Mouse (Mus musculus) inflammation-experienced regulatory T-cells, adult 6 months (primary cell): ENCODE measurements around the gene Otx1. TPM values are rescaled to one million over a fixed set of nuclear protein-coding genes. Genes with fewer than 3 reads are reported as not detected.

Experiments
- ATAC-seq: one replicate; pipeline ENCODE4 v1.8.0; 2017
- polyA plus RNA-seq, 3 experiments: library from polyadenylated mRNA; unstranded; fragments of 100-300 nt; shearing (Covaris generic); gene quantifications; one replicate each; pipeline ENCODE4 v1.2.1; 2017

The Otx1 gene
- not detected for polyA plus RNA-seq

DNA sequence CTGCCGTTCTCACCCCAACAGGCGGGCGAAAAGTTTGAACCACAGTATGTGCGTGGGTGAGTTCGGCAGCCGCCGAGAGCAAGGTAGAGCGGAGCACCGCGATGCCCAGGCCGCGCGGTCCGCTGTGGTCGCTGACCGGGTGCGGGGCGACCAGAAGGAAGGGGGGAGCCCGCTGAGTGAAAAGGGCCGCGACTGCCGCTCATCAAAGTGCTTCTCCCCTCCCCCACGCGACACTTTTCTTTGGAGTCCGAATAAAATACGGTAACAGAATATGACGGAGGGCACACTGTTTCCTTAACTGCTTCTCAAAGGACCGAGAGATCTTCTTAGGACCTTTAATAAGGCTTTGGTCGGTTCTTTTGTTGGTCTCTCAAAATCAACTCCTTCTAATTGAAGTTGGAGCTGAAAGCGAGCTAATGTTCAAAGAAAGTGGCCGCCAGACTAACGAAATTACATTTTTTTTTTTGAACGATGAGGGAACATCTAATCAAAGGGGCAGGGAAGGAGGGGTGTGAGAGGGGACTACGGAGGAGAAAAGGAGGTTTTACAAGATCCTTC, at the start of gene Otx1:
Gene Otx1, minus strand, starts transcription at position 115 of the 558 bp plus-strand sequence.
- ATAC-seq: no peak

DNA sequence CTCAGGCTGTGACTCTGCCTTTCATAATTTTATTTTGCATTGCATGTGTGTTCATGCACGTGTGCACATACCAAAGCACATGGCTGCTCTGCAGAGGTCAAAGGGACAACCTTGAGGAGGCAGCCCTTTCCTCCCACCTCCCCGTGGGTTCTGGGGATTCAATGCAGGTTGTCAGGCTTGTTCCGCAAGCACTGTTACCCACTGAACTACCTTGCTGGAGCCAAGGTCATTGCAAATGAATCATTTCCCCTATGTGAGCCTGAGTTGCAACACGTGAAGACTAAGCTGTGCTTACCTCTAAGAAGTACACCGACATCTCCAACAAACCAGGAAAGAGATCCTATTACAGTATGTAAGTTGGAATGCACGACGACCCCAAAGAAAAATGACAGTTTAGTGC, 48.2 kb upstream of the Otx1 start:
- no peak for ATAC-seq

DNA sequence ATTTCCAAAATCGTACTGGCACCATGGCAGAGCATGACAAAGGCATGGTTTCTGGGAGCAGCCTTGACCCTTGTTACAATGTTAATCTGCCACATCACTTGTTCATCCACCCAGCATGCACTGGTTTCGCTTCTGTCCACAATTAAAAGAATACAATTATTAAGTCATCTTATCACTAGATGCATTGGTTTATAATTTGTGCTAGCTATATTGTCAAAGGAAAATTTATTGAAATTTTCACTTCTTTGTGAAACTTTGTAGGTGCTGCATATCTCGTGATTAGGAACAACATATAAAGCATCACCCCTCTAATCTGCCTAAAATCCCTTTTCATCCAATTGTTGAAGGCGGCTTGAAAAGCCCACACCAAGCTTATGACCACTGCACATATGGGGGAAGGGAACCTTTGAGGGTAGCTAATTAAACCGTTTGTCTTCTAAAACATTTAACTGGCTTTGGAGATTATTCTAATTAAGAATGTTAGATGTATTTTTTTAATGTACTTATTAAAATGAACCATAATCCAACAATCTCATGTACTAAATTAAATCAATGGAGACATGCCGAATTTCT, 37.2 kb upstream of the Otx1 start:
- no peak for ATAC-seq

DNA sequence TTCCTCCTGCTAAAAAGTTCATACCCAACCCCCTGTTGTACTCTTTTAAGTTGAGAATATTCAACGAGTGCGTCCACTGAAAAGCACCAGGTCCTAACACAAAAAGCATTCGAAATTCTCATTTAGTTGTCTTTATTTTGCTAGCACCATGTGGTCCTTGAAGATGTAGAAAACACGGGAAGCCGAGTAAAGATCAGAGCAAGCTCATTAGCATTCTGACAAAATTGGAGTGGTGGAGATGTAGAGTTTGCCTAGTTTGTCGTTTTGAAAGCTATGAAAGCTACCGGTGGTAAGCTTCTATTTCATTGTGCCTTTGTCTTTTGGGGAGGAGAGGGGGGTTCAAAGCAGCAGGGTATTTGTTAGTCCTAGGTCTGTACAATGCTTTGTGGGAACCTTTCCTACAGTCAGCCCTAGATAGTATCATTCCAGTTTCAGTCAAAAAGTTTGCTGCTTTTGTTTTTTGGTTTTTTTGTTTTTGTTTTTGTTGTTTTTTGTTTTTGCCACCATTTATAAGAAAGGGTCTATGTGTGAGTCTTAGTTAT, 31.9 kb upstream of the Otx1 start:
- ATAC-seq: no peak

DNA sequence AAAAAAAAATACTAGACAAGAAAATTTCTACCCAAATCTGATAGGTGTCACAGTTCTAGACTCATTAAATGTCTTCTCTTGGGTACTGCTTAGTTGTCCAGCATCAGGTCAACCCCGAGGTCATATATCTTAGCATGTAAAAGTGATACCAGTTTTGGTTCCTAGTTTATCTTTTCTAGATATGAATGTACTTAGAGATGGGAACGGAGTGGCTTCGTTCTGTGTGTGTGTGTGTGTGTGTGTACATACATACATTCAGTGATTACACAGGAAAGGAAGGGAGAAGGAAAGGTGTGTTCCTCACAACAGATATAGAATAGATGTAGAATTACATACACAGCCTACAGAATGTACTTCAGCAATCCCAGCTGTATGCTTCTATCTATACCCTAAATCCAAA, 30.9 kb upstream of the Otx1 start:
- no peak for ATAC-seq

DNA sequence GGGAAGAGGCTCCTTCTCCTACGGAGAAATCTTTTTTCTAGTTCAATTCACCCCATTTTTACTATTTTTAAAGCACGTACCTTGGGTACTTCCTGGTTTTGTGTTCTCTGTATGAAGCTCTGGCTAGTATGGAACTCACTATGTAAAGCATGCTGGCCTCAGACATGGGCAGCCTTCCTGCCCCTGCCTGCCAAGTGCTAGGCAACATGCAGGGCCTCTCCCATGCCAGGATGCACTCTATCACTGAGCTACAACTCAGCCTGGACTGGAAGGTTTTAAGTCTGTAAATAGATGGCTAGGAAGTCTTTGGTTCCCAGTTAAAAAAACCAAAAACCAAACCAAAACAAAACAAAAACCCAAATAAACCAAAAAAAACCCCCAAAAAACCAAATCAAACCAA, 17.9 kb upstream of the Otx1 start:
- no peak for ATAC-seq

DNA sequence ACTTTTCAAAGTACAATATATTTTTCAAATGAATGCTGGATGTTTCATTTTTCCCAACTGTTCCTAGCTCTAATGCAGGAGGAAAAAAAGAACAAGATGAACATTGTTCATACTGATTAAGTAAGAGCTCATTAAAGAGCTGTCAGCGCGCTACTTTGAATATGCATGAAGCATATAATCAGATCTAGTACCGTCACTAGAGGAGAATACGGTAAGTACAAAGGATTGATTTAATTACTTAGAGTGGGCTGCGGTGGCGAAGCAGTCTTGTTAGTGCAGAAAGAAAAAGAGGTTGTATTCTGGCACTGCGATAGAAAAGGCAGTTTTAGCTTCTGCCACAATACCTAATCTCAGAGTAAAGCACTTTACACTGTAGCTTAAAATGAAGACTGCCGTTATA, 14.7 kb upstream of the Otx1 start:
- ATAC-seq: no peak

DNA sequence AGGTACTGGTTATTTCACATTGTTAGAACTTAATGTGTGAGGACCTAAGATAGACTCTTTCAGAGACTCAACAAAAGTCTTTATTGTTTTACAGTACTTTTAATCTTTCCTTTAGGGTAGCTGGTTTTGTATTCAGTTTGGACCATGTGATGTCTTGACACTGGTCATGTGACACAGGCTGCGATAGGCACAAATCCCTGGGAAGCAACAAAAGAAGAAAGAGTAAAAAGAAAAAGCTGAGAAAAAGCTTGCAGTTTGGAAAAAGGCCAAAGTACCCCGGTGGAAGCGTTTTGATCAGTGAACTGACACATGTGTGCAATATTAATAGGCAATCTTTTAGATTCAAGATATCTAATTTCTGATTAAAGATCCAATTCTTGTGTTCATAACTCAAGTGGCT, 13.6 kb upstream of the Otx1 start:
- ATAC-seq: no peak

DNA sequence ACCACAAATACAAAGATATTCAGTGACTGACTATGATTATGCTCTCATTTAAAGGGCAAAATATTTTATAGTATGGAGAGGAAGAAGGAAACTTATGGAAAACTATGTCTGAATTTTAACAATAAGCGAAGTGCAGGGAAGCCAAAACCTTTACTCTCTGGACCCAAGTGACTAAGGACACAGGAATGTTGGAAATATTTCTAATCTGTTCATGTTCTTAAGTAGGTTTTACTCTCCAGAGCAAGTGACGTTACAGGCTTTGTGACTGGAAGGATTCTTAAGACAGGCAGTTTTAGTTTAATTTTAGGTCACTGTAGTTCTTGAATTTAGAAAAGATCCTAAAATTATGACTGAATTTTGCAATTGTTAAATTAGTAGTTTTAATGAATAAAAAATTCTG, 6.1 kb upstream of the Otx1 start:
- no peak for ATAC-seq

DNA sequence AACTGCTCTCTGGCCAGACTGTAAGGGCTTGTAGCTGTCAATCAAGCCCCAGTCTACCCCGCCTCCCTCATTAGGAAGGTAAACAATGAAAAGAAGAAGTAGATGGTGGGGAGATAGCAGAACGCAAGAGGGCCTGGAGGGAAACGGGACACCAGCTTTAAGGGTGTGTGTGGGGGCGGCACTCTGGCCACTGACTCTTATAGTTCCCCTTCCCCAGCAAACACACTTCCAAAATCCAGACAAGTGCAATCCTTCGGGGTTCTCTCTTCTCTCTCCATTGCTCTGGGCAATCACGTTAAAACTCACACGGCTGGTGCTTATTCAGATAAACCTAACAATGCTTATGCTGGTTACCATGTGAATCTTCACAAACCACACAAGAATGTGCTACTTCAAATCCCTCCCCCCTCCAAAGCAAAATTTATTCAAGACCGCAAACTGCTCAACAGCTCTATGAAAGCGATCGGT, 5.5 kb upstream of the Otx1 start:
- no peak for ATAC-seq

DNA sequence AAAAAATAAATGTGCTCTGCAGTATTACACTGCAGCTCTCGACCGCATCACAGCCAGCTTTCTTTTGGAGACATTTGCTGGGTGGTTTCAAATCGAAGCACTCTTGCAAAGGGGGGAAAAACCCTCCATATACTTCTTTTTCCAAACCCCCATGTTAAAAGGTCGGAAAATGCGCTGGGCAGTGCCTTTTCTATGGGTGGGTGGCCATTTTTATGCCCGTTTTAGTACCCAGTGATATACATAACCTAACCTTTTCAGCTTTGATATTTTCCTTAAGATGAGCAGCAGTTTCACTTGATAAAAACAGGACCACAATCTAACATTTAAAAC, 5.0 kb upstream of the Otx1 start:
- ATAC-seq: no peak

DNA sequence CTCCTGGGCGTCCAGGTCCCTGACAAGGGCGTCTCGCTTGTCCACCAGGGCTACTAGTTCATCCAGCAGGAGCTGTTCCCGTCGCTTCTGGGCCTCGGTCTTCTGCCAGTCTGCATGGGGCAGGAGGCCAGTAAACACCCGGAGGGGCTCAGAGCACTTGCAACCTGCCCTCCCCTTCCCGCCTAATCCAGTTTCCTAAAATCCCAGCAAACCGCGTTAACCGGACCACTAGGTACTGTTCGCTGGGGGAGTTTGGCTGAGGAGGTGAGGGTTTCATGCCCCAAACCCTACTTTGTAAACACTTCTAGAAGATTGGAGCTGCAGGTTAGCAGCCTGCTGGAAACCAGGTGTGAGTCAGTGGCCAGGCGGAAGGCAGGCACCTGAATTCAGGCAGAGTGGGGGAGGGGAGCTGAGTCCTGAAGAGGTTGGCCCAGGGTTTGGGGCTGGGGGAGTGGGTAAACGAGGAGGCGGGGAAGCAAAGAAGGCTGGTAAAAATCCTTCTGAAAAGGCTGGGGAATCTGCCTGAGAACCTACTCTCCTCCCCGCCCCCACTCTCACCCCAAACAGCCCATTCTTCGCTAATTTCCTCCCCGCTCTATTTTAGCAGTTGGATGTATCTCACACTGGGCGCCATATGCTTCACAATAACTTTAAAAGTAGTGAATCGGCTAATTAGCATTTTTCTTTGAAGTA, 4.5 kb upstream of the Otx1 start:
- no peak for ATAC-seq

DNA sequence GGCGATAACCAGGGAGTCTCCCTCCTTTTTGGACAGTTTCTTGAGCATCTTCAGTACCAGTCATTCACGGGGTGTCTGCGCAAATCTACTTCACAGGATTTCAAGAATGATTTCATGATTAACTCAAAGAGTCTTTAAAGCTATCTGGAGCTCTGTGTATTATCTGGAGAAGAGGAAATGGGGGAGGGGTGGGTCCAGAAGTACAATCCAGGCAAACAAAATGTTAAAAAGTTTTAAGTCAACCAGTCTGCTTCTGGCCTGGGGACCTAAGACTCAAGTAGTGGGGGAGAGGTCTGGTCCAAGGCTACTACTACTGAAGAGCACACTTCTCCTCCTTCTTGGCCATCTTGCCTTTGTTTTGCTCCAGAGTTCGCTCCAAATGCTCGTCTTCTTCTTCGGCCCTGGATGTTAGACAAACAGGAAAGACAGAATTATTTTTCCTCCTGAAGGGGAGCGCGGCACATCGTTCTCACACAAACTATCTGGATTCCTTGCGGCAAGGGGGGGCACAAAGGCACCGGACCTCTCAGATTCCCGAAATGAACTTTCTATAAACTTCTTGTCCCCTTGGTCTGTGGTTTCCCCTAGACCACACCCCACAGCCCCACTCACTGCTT, 3.9 kb upstream of the Otx1 start:
- no peak for ATAC-seq

DNA sequence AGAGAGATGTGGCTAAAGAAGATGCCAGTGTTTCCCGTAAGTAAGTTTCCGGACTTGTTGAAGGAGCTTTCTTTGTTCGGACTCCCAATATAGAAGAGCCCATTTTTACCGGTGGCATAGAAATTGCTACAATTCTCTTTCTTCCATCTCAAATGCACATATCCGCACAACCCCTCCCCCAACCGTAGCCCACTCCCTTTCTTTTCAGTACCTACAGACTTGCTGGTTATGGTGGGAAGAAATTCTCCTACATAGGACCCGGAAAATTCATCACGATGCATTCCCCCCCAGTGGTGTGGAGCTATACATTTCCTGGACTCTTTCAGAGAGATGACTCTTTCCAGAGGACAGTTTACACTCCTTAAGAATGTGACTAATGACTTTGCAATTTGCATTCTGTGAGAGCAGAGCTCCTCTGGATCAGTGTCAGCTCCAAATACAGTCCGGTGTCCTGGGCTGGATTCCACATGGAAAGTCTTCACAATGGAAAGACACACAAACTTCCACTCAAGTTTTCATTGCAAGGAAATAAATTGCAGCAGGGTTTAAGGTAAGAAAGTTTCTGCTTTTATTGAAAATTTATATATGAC, 2.7 kb upstream of the Otx1 start:
- ATAC-seq: no peak

DNA sequence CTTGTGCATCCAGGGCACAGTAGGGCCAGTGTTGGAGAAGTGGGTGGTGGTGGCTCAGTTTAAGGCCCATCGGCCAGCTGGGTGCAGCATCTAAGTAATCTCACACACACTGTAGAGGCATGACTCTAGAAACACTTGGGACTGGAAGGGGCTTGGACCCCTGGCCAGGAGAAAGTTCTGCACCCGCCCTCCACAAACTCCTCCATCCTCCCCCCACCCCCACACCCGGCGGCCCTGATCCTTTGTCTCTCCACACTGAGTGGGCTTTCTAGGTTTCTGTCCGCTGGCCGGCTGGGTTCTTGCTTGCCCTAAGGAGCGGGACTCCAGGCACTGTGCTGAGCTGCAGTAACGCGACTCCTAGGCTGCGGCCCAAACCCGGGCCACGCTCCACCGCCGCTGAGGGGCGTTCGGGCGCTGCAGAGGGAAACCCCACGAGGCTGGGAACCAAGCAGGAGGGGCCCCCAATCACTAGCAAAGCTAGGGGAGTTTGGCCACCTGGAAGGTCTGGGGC, 1.7 kb upstream of the Otx1 start:
- no peak for ATAC-seq

DNA sequence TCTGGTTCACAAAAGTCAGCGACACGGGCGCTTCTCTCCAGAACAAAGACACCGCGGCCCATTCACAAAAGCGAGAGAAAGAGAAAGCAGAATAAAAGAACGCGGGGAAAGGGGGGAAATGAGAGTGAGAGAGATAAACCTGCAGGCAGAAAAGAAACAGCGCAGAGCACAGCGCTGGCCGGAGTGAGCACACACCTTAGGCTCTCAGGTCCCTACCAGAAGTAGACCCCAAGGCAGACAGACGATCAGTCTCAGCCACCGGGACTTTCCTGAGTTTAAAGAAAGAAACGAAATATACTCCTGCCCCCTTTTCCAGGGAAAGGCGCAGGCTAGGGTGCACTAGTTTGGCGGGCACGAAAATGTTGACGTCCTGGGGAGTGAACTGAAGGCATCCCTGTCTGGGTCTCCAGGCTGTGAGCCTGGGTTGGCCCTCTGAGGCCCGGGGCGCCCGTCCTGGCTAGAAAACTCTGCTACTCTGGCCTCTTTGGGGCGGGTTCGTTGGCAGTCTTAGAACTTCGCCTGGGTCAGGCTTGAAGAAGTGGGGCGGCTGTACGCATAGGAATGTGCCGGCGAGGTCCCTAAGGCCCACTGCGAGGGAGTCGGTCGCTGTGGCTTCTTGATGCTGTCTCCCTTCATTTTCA, 764 bp upstream of the Otx1 start:
- ATAC-seq: no peak

DNA sequence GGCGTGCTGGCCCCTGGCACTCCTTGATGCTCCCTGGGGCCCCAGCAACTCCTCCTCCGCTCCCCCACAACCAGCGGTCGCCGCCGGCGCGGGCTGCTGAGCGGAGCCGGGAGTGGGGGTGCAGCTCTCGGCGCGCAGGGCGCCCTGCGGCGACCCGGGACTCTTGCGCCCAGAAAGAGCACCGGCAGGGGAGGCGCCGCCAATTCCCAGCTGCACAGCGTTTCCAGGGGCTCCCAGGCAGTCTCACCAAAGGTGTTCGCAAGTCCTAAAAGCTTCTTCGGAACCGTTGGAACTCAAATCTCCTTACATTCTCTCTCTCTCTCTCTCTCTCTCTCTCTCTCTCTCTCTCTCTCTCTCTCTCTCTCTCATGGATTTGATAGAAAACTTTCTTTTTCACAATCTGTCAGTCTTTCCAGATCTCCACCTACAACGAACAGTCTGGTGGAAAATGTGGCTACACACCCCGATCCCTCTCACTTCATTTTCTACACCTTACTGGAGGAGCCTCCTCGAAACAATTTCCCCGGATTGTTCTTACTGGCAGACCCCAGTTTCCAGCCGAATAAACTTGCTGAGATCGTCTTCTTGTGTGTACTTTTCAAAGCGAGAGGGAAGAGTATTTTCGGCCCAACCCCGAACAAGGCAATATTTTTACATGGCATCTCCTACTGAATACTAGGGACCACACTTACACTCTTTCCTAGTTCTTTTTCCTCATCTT, 475 bp downstream of the Otx1 start:
- no peak for ATAC-seq

DNA sequence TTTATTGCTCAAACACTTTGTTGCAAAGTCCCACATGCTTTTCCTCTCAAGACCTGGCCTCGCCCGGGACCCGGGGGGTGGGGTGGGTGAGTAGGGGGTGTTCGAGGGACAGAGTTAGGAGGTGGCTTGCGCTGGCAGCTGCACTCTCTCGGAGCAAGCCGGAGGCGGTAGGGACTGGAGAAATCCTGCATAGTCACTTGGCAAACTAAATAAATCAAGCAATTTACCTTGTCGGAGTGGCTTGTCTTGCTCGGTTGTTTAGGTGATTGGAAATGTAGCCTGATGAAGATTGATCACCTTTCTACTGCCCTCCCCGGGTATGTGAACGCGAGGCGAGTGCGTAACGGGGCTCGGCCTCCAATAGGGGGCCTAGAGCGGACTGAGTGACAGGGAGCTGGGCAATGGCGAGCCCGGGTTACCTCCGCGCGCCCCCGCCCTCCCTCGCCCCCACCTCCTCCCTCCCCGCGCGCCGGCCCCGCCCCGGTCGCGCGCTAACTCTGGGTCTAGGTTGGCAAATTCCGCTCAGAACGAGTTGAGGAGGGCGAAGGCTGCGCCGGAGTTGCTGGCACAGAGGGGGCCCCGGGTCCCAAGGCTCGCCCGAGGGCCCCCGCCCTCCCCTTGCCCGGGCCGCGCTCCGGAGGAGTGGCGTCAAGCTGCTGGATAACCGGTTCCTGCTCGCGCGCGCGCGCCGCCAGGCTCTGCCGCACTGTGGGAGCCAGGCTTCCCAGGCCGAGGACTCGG, 1.2 kb downstream of the Otx1 start:
- no peak for ATAC-seq

DNA sequence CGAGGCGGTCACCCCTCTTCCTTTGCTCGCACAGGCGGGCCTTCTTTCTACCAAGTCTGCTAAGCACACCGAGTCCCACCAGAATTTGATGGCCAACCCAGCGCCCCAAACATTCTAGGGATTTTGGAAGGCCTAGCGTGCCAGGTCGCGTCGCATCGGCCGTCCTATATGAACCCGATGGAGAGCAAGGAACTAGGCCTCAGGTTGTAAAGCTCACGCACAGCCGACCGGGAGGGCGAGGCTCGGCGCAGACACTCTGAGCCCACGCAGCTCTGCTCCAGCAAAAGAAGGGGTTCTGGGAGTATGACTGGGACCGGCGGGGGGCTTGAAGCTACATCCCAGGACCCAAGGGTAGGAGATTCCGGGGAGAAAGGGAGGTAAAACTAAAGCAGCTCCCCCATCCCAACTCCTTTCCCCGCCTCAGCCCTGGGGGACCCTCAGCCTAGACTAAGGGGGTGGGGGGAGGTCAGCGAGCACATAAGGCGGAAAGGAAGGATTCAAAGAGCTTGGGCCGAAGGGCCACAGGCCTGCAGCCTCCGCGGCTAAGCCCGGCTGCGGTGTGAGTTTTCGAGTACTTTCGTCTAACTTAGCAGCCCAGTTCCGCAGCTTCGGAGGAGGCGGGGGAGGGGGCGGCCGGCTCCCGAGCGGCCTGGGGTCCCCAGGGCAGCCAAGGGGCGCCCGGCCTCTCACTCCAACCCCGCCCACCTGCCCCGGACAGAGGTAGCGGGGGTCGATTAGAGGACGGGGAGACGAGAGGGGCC, 2.2 kb downstream of the Otx1 start:
- no peak for ATAC-seq
